Mouse (Mus musculus) megakaryocyte, embryonic 14.5 days (primary cell): ENCODE results near the gene Polr2f. TPM values are rescaled to one million over a fixed set of nuclear protein-coding genes. Genes with fewer than 3 reads are reported as not detected.

Experiments used
- H3K27me3 ChIP-seq: replicated peaks from 2 replicates; pipeline ENCODE3; 2012; ENCODE audit warnings: inconsistent platforms
- H3K36me3 ChIP-seq: replicated peaks from 2 replicates; pipeline ENCODE3; 2012; ENCODE audit warnings: low read length, inconsistent platforms, mixed read lengths
- H3K4me1 ChIP-seq: 2 replicates; pipeline ENCODE4 v1.6.1; 2012; ENCODE audit warnings: inconsistent platforms
- H3K4me3 ChIP-seq: replicated peaks from 2 replicates; pipeline ENCODE3; 2012; ENCODE audit warnings: moderate library complexity, mild to moderate bottlenecking, inconsistent platforms
- H3K9me3 ChIP-seq: 2 replicates; pipeline ENCODE4 v1.6.1; 2012; ENCODE audit warnings: inconsistent platforms
- FLI1 ChIP-seq: IDR thresholded peaks from 2 replicates; pipeline ENCODE4 v1.6.1; 2012; ENCODE audit warnings: low read length, inconsistent platforms, mixed read lengths
- GATA1 ChIP-seq: IDR thresholded peaks from 3 replicates; pipeline ENCODE4 v1.6.1; 2012; ENCODE audit warnings: mixed read lengths, low read length, inconsistent platforms, borderline replicate concordance
- polyA plus RNA-seq: library from polyadenylated mRNA; stranded (reverse); fragments of >175 nt; gene quantifications from 2 replicates; pipeline ENCODE4 v1.2.3, GENCODE M21; 2012; ENCODE audit warnings: low replicate concordance; ENCODE audit not compliant: insufficient read depth

The Polr2f gene
- polyA plus RNA-seq, 1 experiment, result 173 TPM

DNA sequence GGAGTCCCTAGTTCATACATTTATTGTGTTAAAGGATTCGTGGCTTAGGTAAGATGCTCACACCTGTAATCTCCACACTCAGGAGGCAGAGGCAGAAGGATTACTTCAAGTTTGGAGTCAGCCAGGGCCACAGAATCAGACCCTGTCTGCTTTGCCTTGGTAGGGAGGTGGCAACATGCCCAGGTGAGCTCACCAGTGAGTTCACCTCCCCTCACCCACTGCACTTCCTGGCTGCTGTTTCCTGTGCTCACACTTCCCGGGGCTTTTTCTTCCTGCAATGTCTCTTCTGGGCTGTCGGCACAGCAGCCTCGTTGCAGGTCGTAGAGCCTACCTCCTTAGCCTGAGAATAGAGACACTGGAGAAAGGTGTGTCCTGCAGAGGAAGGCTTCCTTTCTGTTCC lies 25.5 kb upstream of the Polr2f start:
- Histone ChIP-seq H3K4me1 (peaks cover 11% of the 10 kb centered on the region), H3K36me3 (peaks cover 77% of the 10 kb centered on the region), H3K9me3 (no peaks in the 10 kb centered on the region), H3K4me3 (no peak overlapping the region), H3K27me3 (no peaks in the 10 kb centered on the region)
- TF ChIP-seq GATA1 (no peak), FLI1 (no peak)

- H3K4me1 ChIP-seq, result peaks cover 26% of the 10 kb centered on the region
- H3K4me3 ChIP-seq, result no peak overlapping the region
- peaks cover 98% of the 10 kb centered on the region for H3K36me3 ChIP-seq
- no peaks in the 10 kb centered on the region for H3K27me3 ChIP-seq
- no peaks in the 10 kb centered on the region for H3K9me3 ChIP-seq
- TF ChIP-seq GATA1 (no peak), FLI1 (no peak)
Measured at GRCm38 (mm10) chr15:79119491-79119890, 21.3 kb upstream of the Polr2f start.

DNA sequence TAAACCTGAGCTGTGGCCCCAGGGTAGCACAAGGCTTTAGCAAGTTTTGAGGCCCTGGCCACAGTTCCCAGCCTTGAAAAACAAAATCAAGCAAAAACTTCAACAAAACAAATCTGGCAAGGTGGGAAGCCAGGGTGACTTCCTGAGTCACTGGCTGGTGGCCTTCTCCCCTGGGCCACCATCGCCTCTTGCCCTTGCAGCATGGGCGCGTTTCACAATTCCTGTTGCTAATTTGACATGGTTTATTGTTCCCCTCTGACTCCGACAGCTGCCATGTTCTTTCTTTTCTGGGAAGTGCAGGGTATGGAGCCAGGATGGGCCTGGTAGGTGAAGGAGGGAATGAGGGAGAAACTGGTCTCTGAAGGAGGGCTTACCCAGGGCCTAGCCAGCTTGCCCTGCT lies 18.7 kb upstream of the Polr2f start:
- Histone ChIP-seq H3K36me3 (peaks cover 98% of the 10 kb centered on the region), H3K9me3 (no peaks in the 10 kb centered on the region), H3K4me3 (no peak overlapping the region), H3K27me3 (no peaks in the 10 kb centered on the region), H3K4me1 (peaks cover 33% of the 10 kb centered on the region)
- TF ChIP-seq FLI1, result no peak

DNA sequence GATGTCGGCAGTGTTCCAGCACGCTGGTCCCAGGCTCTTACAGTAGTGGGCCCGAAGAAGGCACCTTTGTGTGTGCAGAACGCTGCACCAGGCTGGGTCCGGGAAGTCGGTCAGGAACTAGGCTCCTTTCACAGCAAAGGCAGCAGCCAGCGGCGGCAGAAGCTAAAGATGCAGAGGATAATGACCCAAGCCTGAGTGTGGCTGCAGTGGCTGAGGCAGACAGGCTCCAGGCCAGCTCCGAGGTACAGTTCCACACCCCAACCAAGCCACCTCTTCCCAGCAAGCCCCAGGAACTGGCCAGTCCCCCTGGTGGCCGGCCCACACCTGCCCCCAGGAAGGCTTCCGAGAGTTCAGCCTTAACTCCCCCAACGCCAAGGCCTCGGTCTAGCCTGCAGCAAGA lies 18.3 kb upstream of the Polr2f start:
- Histone ChIP-seq H3K9me3 (no peaks in the 10 kb centered on the region), H3K27me3 (no peaks in the 10 kb centered on the region), H3K4me1 (peaks cover 33% of the 10 kb centered on the region), H3K4me3 (no peak overlapping the region), H3K36me3 (peaks cover 98% of the 10 kb centered on the region)
- no peak for TF ChIP-seq GATA1
- TF ChIP-seq FLI1, result no peak

DNA sequence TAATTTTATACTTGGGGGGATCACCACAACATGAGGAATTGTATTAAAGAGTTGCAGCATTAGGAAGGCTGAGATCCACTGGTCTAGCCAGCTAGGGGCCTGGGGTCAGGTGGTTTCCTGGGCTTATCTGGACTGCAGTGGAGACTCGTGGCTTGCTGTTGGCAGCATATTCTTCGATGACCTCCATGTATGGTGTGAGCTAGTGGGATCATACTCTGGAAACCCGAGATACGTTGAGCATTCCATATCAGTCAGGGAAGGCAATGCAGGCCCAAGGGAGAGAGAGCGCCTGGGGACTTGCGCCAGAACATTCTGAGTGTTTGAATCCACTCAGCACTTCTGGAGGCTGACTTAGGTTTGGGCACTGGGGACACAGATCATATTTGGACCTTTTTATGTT lies 17.1 kb upstream of the Polr2f start:
- Histone ChIP-seq H3K4me3 (no peak overlapping the region), H3K9me3 (peaks cover 9% of the 10 kb centered on the region), H3K4me1 (peaks cover 33% of the 10 kb centered on the region), H3K27me3 (no peaks in the 10 kb centered on the region), H3K36me3 (peaks cover 98% of the 10 kb centered on the region)
- TF ChIP-seq GATA1, result no peak
- no peak for TF ChIP-seq FLI1

- H3K4me1 ChIP-seq, result peaks cover 33% of the 10 kb centered on the region
- no peak overlapping the region for H3K4me3 ChIP-seq
- no peak for TF ChIP-seq GATA1
- TF ChIP-seq FLI1, result no peak
Measured at GRCm38 (mm10) chr15:79124331-79124875, 16.4 kb upstream of the Polr2f start.

DNA sequence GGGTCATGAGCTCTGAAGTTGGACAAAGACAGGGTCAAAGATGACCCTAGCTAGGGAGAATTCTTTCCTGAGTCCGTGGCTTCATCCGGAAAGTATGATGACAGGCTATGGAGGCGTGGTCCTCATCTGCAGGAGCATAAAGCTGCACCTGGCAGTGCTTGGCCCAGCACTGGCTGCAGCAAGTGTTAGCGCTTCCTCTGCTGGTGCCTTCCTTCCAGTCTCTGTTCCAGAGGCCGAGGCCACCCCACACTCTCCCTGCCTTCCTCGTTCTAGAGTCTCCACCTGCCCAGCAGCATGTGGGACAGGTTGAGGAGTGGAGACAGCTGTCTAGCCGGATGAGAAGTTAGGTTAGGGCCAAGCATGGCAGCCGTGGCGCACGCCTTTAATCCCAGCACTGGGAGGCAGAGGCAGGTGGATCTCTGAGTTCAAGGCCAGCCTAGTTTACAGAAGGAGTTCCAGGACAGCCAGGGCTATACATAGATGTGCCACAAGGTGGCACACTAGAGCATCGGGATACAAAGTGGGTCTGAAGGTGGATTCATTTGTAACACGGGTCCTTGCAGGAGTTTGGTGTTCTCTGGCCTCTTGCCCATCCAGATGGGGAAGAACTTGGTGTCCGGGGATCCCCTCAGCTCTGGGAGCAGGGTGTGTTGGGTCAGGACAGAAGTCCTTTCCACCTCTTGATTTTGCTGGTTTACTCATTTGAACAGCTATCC lies 14.4 kb upstream of the Polr2f start:
- TF ChIP-seq GATA1, result no peak
- H3K9me3 ChIP-seq, result peaks cover 9% of the 10 kb centered on the region
- no peaks in the 10 kb centered on the region for H3K27me3 ChIP-seq
- H3K36me3 ChIP-seq, result peaks cover 97% of the 10 kb centered on the region
- H3K4me1 ChIP-seq, result peaks cover 31% of the 10 kb centered on the region
- H3K4me3 ChIP-seq, result no peak overlapping the region

More at GRCm38 (mm10) chr15:79124331-79124875, 16.4 kb upstream of the Polr2f start:
- H3K9me3 ChIP-seq, result peaks cover 9% of the 10 kb centered on the region
- peaks cover 97% of the 10 kb centered on the region for H3K36me3 ChIP-seq
- H3K27me3 ChIP-seq, result no peaks in the 10 kb centered on the region

DNA sequence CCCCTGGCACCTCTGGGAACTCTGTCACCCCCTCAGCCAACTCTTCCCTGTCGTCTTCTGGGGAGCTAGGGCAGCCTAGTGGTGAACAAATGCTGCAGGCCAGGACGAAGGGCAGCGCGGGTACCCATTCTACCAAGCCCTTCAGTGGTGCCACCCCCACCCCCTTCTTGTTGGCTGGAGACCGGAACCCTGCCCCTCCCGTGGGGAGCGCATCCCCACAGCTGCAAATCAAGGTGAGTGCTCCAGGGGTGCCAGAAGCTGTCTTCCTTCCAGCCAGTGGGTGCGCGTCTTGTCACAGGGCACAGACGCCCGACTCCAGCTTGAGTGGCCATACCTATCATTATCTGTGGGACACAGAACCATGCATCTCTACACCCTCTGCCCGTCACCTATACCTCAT lies 13.7 kb upstream of the Polr2f start:
- Histone ChIP-seq H3K9me3 (peaks cover 9% of the 10 kb centered on the region), H3K27me3 (no peaks in the 10 kb centered on the region), H3K36me3 (peaks cover 98% of the 10 kb centered on the region), H3K4me3 (no peak overlapping the region), H3K4me1 (peaks cover 31% of the 10 kb centered on the region)
- TF ChIP-seq GATA1 (no peak), FLI1 (no peak)

DNA sequence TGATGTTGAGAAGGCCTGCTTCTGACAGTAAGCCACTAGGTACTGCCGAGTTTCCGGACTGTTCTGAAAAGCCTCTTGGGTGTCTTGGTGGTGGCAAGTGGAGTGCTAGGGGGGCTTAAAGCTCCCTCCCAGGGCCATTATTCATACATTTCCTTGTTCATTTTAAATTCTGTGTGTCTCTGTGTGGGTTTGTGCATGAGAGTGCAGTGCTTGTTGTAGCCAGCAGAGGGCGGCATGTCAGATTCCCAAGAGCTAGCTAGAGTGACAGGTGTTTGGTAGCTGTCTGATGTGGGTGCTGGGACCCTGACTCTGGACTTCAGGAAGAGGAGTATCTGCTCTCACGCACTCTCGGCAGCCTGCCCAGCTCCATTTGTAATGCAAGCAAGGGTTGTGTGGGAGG lies 12.6 kb upstream of the Polr2f start:
- H3K36me3 ChIP-seq, result peaks cover 98% of the 10 kb centered on the region
- no peak overlapping the region for H3K4me3 ChIP-seq
- peaks cover 9% of the 10 kb centered on the region for H3K9me3 ChIP-seq
- peaks cover 20% of the 10 kb centered on the region for H3K4me1 ChIP-seq
- H3K27me3 ChIP-seq, result no peaks in the 10 kb centered on the region
- TF ChIP-seq FLI1, result no peak
- TF ChIP-seq GATA1, result no peak

DNA sequence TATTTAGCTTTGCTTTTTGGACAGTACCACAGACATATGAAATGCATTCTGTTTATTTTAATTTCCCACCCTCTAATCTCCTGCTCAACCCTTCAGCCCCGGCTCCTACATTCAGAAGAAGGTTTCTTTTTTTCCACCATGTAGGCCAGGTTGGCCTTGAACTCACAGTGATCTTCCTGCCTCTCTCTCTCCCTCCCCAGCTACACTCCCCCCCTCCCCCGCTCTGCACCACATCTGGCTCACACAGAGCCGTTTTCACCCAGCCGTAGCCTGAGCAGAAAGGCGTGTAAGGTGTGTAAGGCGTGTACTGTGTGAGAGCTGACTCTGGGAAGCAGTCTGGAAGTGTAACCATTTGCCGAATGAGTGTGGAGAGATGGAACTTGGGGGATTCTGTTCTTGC lies 11.5 kb upstream of the Polr2f start:
- Histone ChIP-seq H3K9me3 (peaks cover 9% of the 10 kb centered on the region), H3K4me3 (no peak overlapping the region), H3K36me3 (peaks cover 98% of the 10 kb centered on the region), H3K27me3 (no peaks in the 10 kb centered on the region), H3K4me1 (peaks cover 9% of the 10 kb centered on the region)
- no peak for TF ChIP-seq FLI1
- TF ChIP-seq GATA1, result no peak
